Mouse (Mus musculus): ENCODE measurements around the gene R3hdm4. TPM values are rescaled to one million over a fixed set of nuclear protein-coding genes. Genes with fewer than 3 reads are reported as not detected.

R3hdm4 gene
- polyA plus RNA-seq, 1 experiment: 87.2 TPM

DNA sequence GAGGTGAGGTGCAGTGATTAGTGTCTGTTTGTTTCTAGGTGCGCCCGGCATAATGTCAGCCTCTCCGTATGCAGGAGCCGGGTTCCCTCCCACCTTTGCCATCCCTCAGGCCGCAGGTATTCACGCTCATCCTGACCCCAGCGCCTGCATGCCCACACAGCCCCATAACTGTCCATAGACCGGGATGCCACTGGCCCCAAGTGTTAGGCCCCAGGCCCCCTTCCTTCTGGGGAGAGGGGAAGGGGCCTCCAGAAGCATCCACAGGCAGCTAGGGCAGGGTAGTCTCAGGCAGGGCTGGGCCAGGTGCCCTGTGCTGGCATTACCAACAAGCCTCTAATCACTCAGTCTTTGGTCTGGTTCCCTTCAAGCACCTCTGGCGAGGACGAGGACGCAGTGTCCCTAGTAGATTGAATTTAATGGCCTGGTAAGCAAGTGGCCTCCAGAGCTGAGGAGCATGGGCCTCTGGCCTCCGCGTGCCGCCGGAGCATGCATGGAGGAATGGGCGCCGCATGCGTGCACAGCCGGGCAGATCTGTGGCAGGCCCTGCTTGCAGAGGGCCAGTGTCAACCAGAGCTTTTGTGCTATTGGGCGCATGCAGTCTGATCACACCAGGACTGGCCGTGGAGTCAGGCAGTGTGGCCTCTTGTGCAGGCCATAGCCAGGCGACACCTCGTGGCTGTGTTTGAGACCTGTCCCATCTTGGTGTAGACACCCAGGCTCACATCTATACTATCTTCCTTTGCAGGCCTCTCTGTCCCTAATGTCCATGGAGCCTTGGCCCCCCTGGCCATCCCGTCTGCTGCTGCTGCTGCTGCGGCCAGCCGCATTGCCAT is 60.7 kb downstream of the R3hdm4 start:
- H3K27ac ChIP-seq (ENCODE audit: insufficient read depth, low read depth, low read length): no peak overlapping the region
- H3K4me3 ChIP-seq (ENCODE audit: insufficient read depth, low read length): no peak overlapping the region
- peaks cover 9% of the 10 kb centered on the region for H3K4me1 ChIP-seq (ENCODE audit: control insufficient read depth, insufficient read depth, low read length)
- TF ChIP-seq CTCF (IDR thresholded peaks at IDR 0.05; ENCODE audit: low read depth, low read length): no peak
- TF ChIP-seq POLR2A (IDR thresholded peaks at IDR 0.05; ENCODE audit: borderline replicate concordance, low read depth, low read length): no peak

Other genes with a start within 250 kb of the R3hdm4 start
- gene Cdc34, start 239.0 kb downstream of the R3hdm4 start, polyA plus RNA-seq (2012; ENCODE audit: insufficient read depth, insufficient read length, missing spikeins): 74.9 and 77.1 TPM in 2 replicates
- gene Gzmm, start 232.2 kb downstream of the R3hdm4 start, polyA plus RNA-seq (2012; ENCODE audit: insufficient read depth, insufficient read length, missing spikeins): 0.84 TPM in 1 of 2 replicates, not detected in the other
- gene Bsg, start 216.7 kb downstream of the R3hdm4 start, polyA plus RNA-seq (2012; ENCODE audit: insufficient read depth, insufficient read length, missing spikeins): 300 and 307 TPM in 2 replicates
- gene Hcn2, start 204.6 kb downstream of the R3hdm4 start, polyA plus RNA-seq (2012; ENCODE audit: insufficient read depth, insufficient read length, missing spikeins): 0.86 and 1.3 TPM in 2 replicates
- gene Polrmt, start 174.6 kb downstream of the R3hdm4 start, polyA plus RNA-seq (2012; ENCODE audit: insufficient read depth, insufficient read length, missing spikeins): 18.8 and 19.8 TPM in 2 replicates
- not detected in 2 replicates for gene Fgf22, start 166.1 kb downstream of the R3hdm4 start, polyA plus RNA-seq (2012; ENCODE audit: insufficient read depth, insufficient read length, missing spikeins)
- 23.3 and 27.6 TPM in 2 replicates for gene Rnf126, start 154.3 kb downstream of the R3hdm4 start, polyA plus RNA-seq (2012; ENCODE audit: insufficient read depth, insufficient read length, missing spikeins)
- 1.0 and 1.1 TPM in 2 replicates for gene Fstl3, start 143.9 kb downstream of the R3hdm4 start, polyA plus RNA-seq (2012; ENCODE audit: insufficient read depth, insufficient read length, missing spikeins)
- not detected in 2 replicates for gene Prss57, start 130.2 kb downstream of the R3hdm4 start, polyA plus RNA-seq (2012; ENCODE audit: insufficient read depth, insufficient read length, missing spikeins)
- 2.9 and 3.4 TPM in 2 replicates for gene Palm, start 127.6 kb downstream of the R3hdm4 start, polyA plus RNA-seq (2012; ENCODE audit: insufficient read depth, insufficient read length, missing spikeins)
- gene Misp, start 100.2 kb downstream of the R3hdm4 start, polyA plus RNA-seq (2012; ENCODE audit: insufficient read depth, insufficient read length, missing spikeins): 0.91 TPM in 1 of 2 replicates, not detected in the other
- 129 and 141 TPM in 2 replicates for gene Ptbp1, start 66.8 kb downstream of the R3hdm4 start, polyA plus RNA-seq (2012; ENCODE audit: insufficient read depth, insufficient read length, missing spikeins)
- gene Prtn3, start 46.7 kb downstream of the R3hdm4 start, polyA plus RNA-seq (2012; ENCODE audit: insufficient read depth, insufficient read length, missing spikeins): not detected in 2 replicates
- gene Plppr3, start 46.6 kb downstream of the R3hdm4 start, polyA plus RNA-seq (2012; ENCODE audit: insufficient read depth, insufficient read length, missing spikeins): not detected in 2 replicates
- gene Elane, start 35.0 kb downstream of the R3hdm4 start, polyA plus RNA-seq (2012; ENCODE audit: insufficient read depth, insufficient read length, missing spikeins): 0.75 TPM in 1 of 2 replicates, not detected in the other
- 1.3 TPM in 1 of 2 replicates, not detected in the other for gene Cfd, start 30.4 kb downstream of the R3hdm4 start, polyA plus RNA-seq (2012; ENCODE audit: insufficient read depth, insufficient read length, missing spikeins)
- gene Med16, start 12.3 kb downstream of the R3hdm4 start, polyA plus RNA-seq (2012; ENCODE audit: insufficient read depth, insufficient read length, missing spikeins): 14.6 and 19.3 TPM in 2 replicates
- gene Gm26602, start 10.4 kb downstream of the R3hdm4 start, polyA plus RNA-seq (2012; ENCODE audit: insufficient read depth, insufficient read length, missing spikeins): not detected in 2 replicates
- 0.67 and 0.71 TPM in 2 replicates for gene Kiss1r, start 4.2 kb downstream of the R3hdm4 start, polyA plus RNA-seq (2012; ENCODE audit: insufficient read depth, insufficient read length, missing spikeins)
- gene Arid3a, start 5.8 kb upstream of the R3hdm4 start, polyA plus RNA-seq (2012; ENCODE audit: insufficient read depth, insufficient read length, missing spikeins): 15.4 and 17.8 TPM in 2 replicates
- 32.2 and 35.8 TPM in 2 replicates for gene Wdr18, start 38.9 kb upstream of the R3hdm4 start, polyA plus RNA-seq (2012; ENCODE audit: insufficient read depth, insufficient read length, missing spikeins)
- gene Grin3b, start 49.5 kb upstream of the R3hdm4 start, polyA plus RNA-seq (2012; ENCODE audit: insufficient read depth, insufficient read length, missing spikeins): 0.65 and 0.91 TPM in 2 replicates
- 86.5 and 101 TPM in 2 replicates for gene Tmem259, start 63.1 kb upstream of the R3hdm4 start, polyA plus RNA-seq (2012; ENCODE audit: insufficient read depth, insufficient read length, missing spikeins)
- gene Cnn2, start 67.4 kb upstream of the R3hdm4 start, polyA plus RNA-seq (2012; ENCODE audit: insufficient read depth, insufficient read length, missing spikeins): 37.5 and 41.5 TPM in 2 replicates
- 24.6 and 27.5 TPM in 2 replicates for gene Abca7, start 75.3 kb upstream of the R3hdm4 start, polyA plus RNA-seq (2012; ENCODE audit: insufficient read depth, insufficient read length, missing spikeins)
- 218 TPM in 2 replicates for gene Arhgap45, start 95.4 kb upstream of the R3hdm4 start, polyA plus RNA-seq (2012; ENCODE audit: insufficient read depth, insufficient read length, missing spikeins)
- gene Polr2e, start 118.6 kb upstream of the R3hdm4 start, polyA plus RNA-seq (2012; ENCODE audit: insufficient read depth, insufficient read length, missing spikeins): 53.0 and 55.5 TPM in 2 replicates
- 311 and 322 TPM in 2 replicates for gene Gpx4, start 126.0 kb upstream of the R3hdm4 start, polyA plus RNA-seq (2012; ENCODE audit: insufficient read depth, insufficient read length, missing spikeins)
- gene Sbno2, start 184.4 kb upstream of the R3hdm4 start, polyA plus RNA-seq (2012; ENCODE audit: insufficient read depth, insufficient read length, missing spikeins): 54.5 and 55.8 TPM in 2 replicates
- 104 TPM in 2 replicates for gene Stk11, start 194.6 kb upstream of the R3hdm4 start, polyA plus RNA-seq (2012; ENCODE audit: insufficient read depth, insufficient read length, missing spikeins)
- 198 TPM in 2 replicates for gene Atp5d, start 217.4 kb upstream of the R3hdm4 start, polyA plus RNA-seq (2012; ENCODE audit: insufficient read depth, insufficient read length, missing spikeins)
- gene Cbarp, start 219.6 kb upstream of the R3hdm4 start, polyA plus RNA-seq (2012; ENCODE audit: insufficient read depth, insufficient read length, missing spikeins): 2.0 and 2.9 TPM in 2 replicates
- gene Midn, start 227.1 kb upstream of the R3hdm4 start, polyA plus RNA-seq (2012; ENCODE audit: insufficient read depth, insufficient read length, missing spikeins): 32.9 and 40.5 TPM in 2 replicates
- 48.0 and 49.8 TPM in 2 replicates for gene Cirbp, start 244.8 kb upstream of the R3hdm4 start, polyA plus RNA-seq (2012; ENCODE audit: insufficient read depth, insufficient read length, missing spikeins)

All from bone marrow macrophage, adult 2 months (primary cell).